Mouse (Mus musculus): Measurements from ENCODE around the gene Slc12a1.

DNA sequence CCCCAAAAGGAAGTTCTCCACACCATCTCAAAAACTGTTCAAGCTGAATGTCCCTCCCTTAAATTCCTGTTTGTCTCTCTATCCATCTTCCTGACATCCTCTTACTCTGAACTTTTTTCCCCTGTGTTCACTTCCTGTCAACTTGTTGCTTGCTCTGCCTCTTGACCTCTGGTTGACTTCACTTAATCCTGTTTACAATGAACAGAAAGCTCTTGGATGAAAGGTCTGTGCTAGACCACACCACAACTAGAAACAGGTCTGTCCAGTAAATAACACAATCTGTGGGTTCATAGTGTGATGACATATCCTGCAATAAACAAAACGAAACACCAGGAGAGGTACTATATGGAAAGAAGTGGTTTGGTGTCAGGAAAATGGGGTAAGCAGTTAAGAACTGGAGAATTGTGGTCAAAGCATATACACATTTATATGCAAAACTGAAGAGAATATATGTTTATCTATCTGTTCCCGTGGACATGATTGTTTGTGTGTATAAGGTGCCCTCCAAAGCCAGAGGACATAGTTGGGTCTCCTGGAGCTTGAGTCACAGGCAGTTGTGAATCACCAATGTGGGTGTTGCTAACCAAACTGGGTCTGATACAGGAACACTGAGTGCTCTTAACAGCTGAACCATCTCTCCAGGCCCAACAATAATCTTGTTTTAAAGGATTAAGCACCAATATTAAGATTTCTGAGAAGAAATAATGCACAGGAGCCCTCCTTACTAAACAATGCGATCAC lies 93.4 kb downstream of the Slc12a1 start:
- TF ChIP-seq CTCF (IDR thresholded peaks at IDR 0.05; ENCODE audit: insufficient read depth, low read depth, low read length) (no peak), POLR2A (IDR thresholded peaks at IDR 0.05; ENCODE audit: insufficient read depth, low read depth, low read length) (no peak)

Measured in olfactory bulb, adult 2 months (tissue).